8 mouse cellular contexts compared by ENCODE assay signal in genomic region chr8:81342236-81342998, GRCm38 (mm10). TPM values are rescaled to one million over a fixed set of nuclear protein-coding genes. Genes with fewer than 3 reads are reported as not detected.
DNase-seq lines count a peak whose midpoint lies in the region; ATAC-seq lines count a peak whose summit lies in the region.

TSS of gene Inpp4b (plus strand) at chr8:81342556.

- ATAC-seq in activated CD4-positive, CD25-positive, alpha-beta regulatory T cell, adult 4 months, result peak; percentile 61

- H3K4me3 ChIP-seq in megakaryocyte, embryonic 14.5 days (replicated peaks), result peak within 1 kb of the TSS; percentile 99

- H3K36me3 ChIP-seq in megakaryocyte, embryonic 14.5 days (replicated peaks; ENCODE audit: low read length), result peaks cover 30% of the 10 kb centered on the region

- H3K9me3 ChIP-seq in megakaryocyte, embryonic 14.5 days, result peaks cover 8% of the 10 kb centered on the region

- DNase-seq in cerebellum, postnatal 4 days (ENCODE audit: low spot score in 2 of 2), result peak; percentile 50 to 56
- DNase-seq in gastrocnemius, postnatal 10 days, result peak; percentile 38
- peak; percentile 80 for DNase-seq in induced T-regulatory cell, adult 2 months (ENCODE audit: low read depth)
- peak; percentile 48 to 82 for DNase-seq in left cerebral cortex, postnatal 10 days (ENCODE audit: extremely low spot score in 1 of 2, low spot score in 2 of 2)
- DNase-seq in right cerebral cortex, adult 2 months (ENCODE audit: low spot score in 2 of 2), result peak; percentile 72
- peak; percentile 42 for DNase-seq in urinary bladder, postnatal 14 days (ENCODE audit: low spot score)

- intact Hi-C loops in left cerebral cortex, postnatal 10 days (cut with DNase I), result loop anchor here (5.0 to 10.0 kb wide), 4 partner anchors 278 to 1402 kb away; no protein-coding TSS in a partner anchor

- peaks cover 50% of the 10 kb centered on the region for H3K4me1 ChIP-seq in megakaryocyte, embryonic 14.5 days

- H3K27me3 ChIP-seq in megakaryocyte, embryonic 14.5 days (replicated peaks), result no peaks in the 10 kb centered on the region

RNA-seq across cellular contexts. Expression of gene Inpp4b, which starts in this region (rescaled TPM):
- 100 to 1,000 TPM; 446 to 456 TPM for polyA plus RNA-seq in activated CD4-positive, CD25-positive, alpha-beta regulatory T cell, adult 4 months (2017; shearing (Covaris generic))
- 10 to 100 TPM; 15.8 to 20.9 TPM for total RNA-seq in gastrocnemius, postnatal 10 days (2021)
- total RNA-seq in left cerebral cortex, postnatal 10 days (2021), result 10 to 100 TPM in 1 of 2 experiments, 1 to 10 TPM in 1; 9.9 to 11.2 TPM
- polyA plus RNA-seq in megakaryocyte, embryonic 14.5 days (2012; ENCODE audit: insufficient read depth, low replicate concordance), result 1.1 TPM in 1 of 2 replicates, not detected in the other

Comparison
In these comparisons a context has a peak if more than half of its experiments do, and no peak if none do; other contexts are left out.
1. Peak in every context shown above with its lines: DNase-seq, ATAC-seq and H3K4me3 ChIP-seq.
2. RNA of gene Inpp4b (polyA plus RNA-seq): 446 to 456 TPM in activated CD4-positive, CD25-positive, alpha-beta regulatory T cell, adult 4 months; 1.1 TPM in megakaryocyte, embryonic 14.5 days; every median in the first group is over 100 times any median in the second.